Mouse (Mus musculus): Measurements from ENCODE around the gene Olfr1062. TPM values are rescaled to one million over a fixed set of nuclear protein-coding genes. Genes with fewer than 3 reads are reported as not detected.

The Olfr1062 gene
- polyA plus RNA-seq, 1 experiment from 2014 or later = not detected

DNA sequence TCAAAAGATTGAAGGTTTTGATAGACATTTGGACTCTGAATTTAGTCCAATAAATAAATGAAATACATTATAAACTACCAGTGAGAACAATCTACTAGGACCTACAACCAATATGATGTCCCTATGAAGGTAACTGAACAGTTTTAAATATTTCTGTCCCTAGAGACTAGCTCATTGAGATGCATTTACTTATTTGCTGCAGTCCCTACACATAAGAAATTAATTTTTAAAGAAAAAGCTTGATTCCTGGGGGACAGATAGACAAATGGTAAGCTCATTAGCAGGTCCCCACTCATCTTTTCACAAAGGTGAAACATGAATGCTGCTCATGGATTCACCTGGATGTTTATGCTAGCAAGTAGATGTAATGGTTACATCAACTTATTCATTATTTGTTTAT lies 48.3 kb downstream of the Olfr1062 start, which contains the start of gene Olfr1057:
Olfr1057 (minus strand) TSS at position 101 of the 400 bp plus-strand sequence.
- Histone ChIP-seq H3K9ac (replicated peaks; ENCODE audit: low read length) (no peak within 1 kb of the TSS), H3K9me3 (ENCODE audit: low read length) (no peaks in the 10 kb centered on the region), H3K4me1 (ENCODE audit: insufficient read depth, low read length) (no peaks in the 10 kb centered on the region), H3K36me3 (ENCODE audit: insufficient read depth, low read length) (no peaks in the 10 kb centered on the region), H3K27me3 (ENCODE audit: insufficient read depth, low read length) (no peaks in the 10 kb centered on the region), H3K27ac (ENCODE audit: low read length) (no peak within 1 kb of the TSS), H3K4me3 (ENCODE audit: low read length) (no peak within 1 kb of the TSS), H3K4me2 (replicated peaks; ENCODE audit: low read depth, low read length) (no peak within 1 kb of the TSS)
- no peak for ATAC-seq (ENCODE audit: low FRiP score, low TSS enrichment)

Other genes starting within 250 kb of the Olfr1062 start
- not detected in 2 replicates for gene Olfr1044, start 248.9 kb downstream of the Olfr1062 start, polyA plus RNA-seq (2015; fragmentation: Nextera tagmentation; extraction: Ambion mirVana)
- not detected in 2 replicates for gene Olfr52, start 241.1 kb downstream of the Olfr1062 start, polyA plus RNA-seq (2015; fragmentation: Nextera tagmentation; extraction: Ambion mirVana)
- gene Olfr1045, start 223.7 kb downstream of the Olfr1062 start, polyA plus RNA-seq (2015; fragmentation: Nextera tagmentation; extraction: Ambion mirVana) = not detected in 2 replicates
- gene Olfr1046, start 207.4 kb downstream of the Olfr1062 start, polyA plus RNA-seq (2015; fragmentation: Nextera tagmentation; extraction: Ambion mirVana) = not detected in 2 replicates
- not detected in 2 replicates for gene Olfr1047, start 195.3 kb downstream of the Olfr1062 start, polyA plus RNA-seq (2015; fragmentation: Nextera tagmentation; extraction: Ambion mirVana)
- not detected in 2 replicates for gene Olfr1048, start 186.5 kb downstream of the Olfr1062 start, polyA plus RNA-seq (2015; fragmentation: Nextera tagmentation; extraction: Ambion mirVana)
- not detected in 2 replicates for gene Olfr1049, start 168.4 kb downstream of the Olfr1062 start, polyA plus RNA-seq (2015; fragmentation: Nextera tagmentation; extraction: Ambion mirVana)
- not detected in 2 replicates for gene Olfr1051, start 147.7 kb downstream of the Olfr1062 start, polyA plus RNA-seq (2015; fragmentation: Nextera tagmentation; extraction: Ambion mirVana)
- not detected in 2 replicates for gene Olfr1052, start 134.3 kb downstream of the Olfr1062 start, polyA plus RNA-seq (2015; fragmentation: Nextera tagmentation; extraction: Ambion mirVana)
- gene Olfr1053, start 111.5 kb downstream of the Olfr1062 start, polyA plus RNA-seq (2015; fragmentation: Nextera tagmentation; extraction: Ambion mirVana) = not detected in 2 replicates
- gene Olfr1054, start 91.3 kb downstream of the Olfr1062 start, polyA plus RNA-seq (2015; fragmentation: Nextera tagmentation; extraction: Ambion mirVana) = not detected in 2 replicates
- gene Olfr1055, start 76.5 kb downstream of the Olfr1062 start, polyA plus RNA-seq (2015; fragmentation: Nextera tagmentation; extraction: Ambion mirVana) = not detected in 2 replicates
- gene Olfr1056, start 64.3 kb downstream of the Olfr1062 start, polyA plus RNA-seq (2015; fragmentation: Nextera tagmentation; extraction: Ambion mirVana) = not detected in 2 replicates
- not detected in 2 replicates for gene Olfr1057, start 48.4 kb downstream of the Olfr1062 start, polyA plus RNA-seq (2015; fragmentation: Nextera tagmentation; extraction: Ambion mirVana)
- not detected in 2 replicates for gene Olfr1058, start 38.2 kb downstream of the Olfr1062 start, polyA plus RNA-seq (2015; fragmentation: Nextera tagmentation; extraction: Ambion mirVana)
- not detected in 2 replicates for gene Olfr1061, start 12.7 kb downstream of the Olfr1062 start, polyA plus RNA-seq (2015; fragmentation: Nextera tagmentation; extraction: Ambion mirVana)
- not detected in 2 replicates for gene Olfr1065, start 23.8 kb upstream of the Olfr1062 start, polyA plus RNA-seq (2015; fragmentation: Nextera tagmentation; extraction: Ambion mirVana)
- not detected in 2 replicates for gene Olfr1066, start 29.5 kb upstream of the Olfr1062 start, polyA plus RNA-seq (2015; fragmentation: Nextera tagmentation; extraction: Ambion mirVana)
- gene Olfr228, start 60.6 kb upstream of the Olfr1062 start, polyA plus RNA-seq (2015; fragmentation: Nextera tagmentation; extraction: Ambion mirVana) = not detected in 2 replicates
- not detected in 2 replicates for gene Olfr1076, start 81.7 kb upstream of the Olfr1062 start, polyA plus RNA-seq (2015; fragmentation: Nextera tagmentation; extraction: Ambion mirVana)
- not detected in 2 replicates for gene Olfr1079, start 115.7 kb upstream of the Olfr1062 start, polyA plus RNA-seq (2015; fragmentation: Nextera tagmentation; extraction: Ambion mirVana)
- not detected in 2 replicates for gene Olfr1080, start 131.5 kb upstream of the Olfr1062 start, polyA plus RNA-seq (2015; fragmentation: Nextera tagmentation; extraction: Ambion mirVana)
- gene Olfr1082, start 172.2 kb upstream of the Olfr1062 start, polyA plus RNA-seq (2015; fragmentation: Nextera tagmentation; extraction: Ambion mirVana) = not detected in 2 replicates
- gene Olfr1084, start 213.0 kb upstream of the Olfr1062 start, polyA plus RNA-seq (2015; fragmentation: Nextera tagmentation; extraction: Ambion mirVana) = not detected in 2 replicates
- gene Olfr1085, start 235.3 kb upstream of the Olfr1062 start, polyA plus RNA-seq (2015; fragmentation: Nextera tagmentation; extraction: Ambion mirVana) = not detected in 2 replicates

All from kidney, embryonic 16.5 days (tissue).